Mouse (Mus musculus): Measurements from ENCODE around the gene Vmn1r95. TPM values are rescaled to one million over a fixed set of nuclear protein-coding genes. Genes with fewer than 3 reads are reported as not detected.
"Not testable (repeated sequence)": the region's sequence is repeated elsewhere in the genome, so short reads cannot be mapped to it uniquely, and the experiment has no call there.

The Vmn1r95 gene
- polyA plus RNA-seq (2015; fragmentation: Nextera tagmentation; extraction: Ambion mirVana): not detected in 2 replicates

DNA sequence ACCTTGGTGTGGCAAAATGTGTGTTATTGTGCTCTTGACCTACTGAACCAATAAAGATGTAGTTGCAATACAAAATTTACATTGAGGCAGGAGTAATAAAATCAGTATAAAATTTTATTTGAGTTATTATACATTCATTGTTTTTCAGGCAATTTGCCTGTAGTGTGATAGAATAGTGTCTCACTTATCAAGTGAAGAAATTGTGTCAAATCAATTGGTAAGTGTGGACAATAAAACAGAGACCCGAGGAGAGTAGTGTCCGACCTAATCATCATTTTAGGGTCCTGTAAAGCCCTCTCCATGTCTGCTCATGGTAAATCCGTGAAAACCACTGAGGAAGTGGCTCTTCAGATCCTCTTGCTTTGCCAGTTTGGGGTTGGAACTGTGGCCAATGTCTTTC is at the start of gene Vmn1r95:
TSS of gene Vmn1r95 (plus strand) at position 301 of the 400 bp plus-strand sequence.
- not testable (repeated sequence) for H3K27ac ChIP-seq (replicated peaks); H3K27me3 ChIP-seq; H3K36me3 ChIP-seq; H3K4me2 ChIP-seq (replicated peaks); H3K4me1 ChIP-seq; H3K4me3 ChIP-seq; ATAC-seq (replicated peaks); H3K9ac ChIP-seq (replicated peaks); H3K9me3 ChIP-seq
- no CpG with 5 or more reads among the region's 3 CpGs for WGBS

DNA sequence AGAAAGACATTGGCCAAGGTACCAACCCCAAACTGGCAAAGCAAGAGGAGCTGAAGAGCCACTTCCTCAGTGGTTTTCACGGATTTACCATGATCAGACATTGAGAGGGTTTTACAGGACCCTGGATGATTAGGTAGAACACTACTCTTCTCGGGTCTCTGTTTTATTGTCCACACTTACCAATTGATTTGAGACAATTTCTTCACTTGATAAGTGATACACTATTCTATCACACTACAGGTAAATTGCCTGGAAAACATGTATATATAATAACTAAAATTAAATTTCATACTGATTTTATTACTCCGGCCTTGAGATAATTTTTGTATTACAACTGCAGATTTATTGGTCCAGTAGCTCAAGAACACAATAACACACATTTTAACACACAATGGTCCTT is 25.2 kb upstream of the Vmn1r95 start, which contains the start of gene Vmn1r94:
TSS of gene Vmn1r94 (minus strand) at position 101 of the 400 bp plus-strand sequence.
- not testable (repeated sequence) for H3K27me3 ChIP-seq; H3K27ac ChIP-seq (replicated peaks); H3K4me1 ChIP-seq; H3K4me2 ChIP-seq (replicated peaks); H3K36me3 ChIP-seq; ATAC-seq (replicated peaks); H3K9ac ChIP-seq (replicated peaks); H3K4me3 ChIP-seq; H3K9me3 ChIP-seq
- WGBS: no CpG with 5 or more reads among the region's 3 CpGs

DNA sequence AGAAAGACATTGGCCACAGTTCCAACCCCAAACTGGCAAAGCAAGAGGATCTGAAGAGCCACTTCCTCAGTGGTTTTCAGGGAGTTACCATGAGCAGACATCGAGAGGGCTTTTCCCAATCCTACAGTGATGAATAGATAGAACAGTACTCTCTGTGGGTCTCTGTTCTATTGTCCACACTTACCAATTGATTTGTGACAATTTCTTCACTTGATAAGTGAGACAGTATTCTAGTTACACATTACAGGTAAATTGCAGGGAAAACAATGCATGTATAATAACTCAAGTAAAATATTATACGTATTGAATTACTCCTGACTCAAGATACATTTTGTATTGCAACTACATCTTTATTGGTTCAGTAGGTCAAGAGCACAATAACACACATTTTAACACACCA is 12.0 kb downstream of the Vmn1r95 start, which contains the start of gene Gm6164:
TSS of gene Gm6164 (minus strand) at position 101 of the 400 bp plus-strand sequence.
- H3K9ac ChIP-seq (replicated peaks); H3K27ac ChIP-seq (replicated peaks); H3K4me2 ChIP-seq (replicated peaks); H3K36me3 ChIP-seq; H3K9me3 ChIP-seq; H3K27me3 ChIP-seq; ATAC-seq (replicated peaks); H3K4me3 ChIP-seq; H3K4me1 ChIP-seq: not testable (repeated sequence)
- WGBS: no CpG with 5 or more reads among the region's 2 CpGs

DNA sequence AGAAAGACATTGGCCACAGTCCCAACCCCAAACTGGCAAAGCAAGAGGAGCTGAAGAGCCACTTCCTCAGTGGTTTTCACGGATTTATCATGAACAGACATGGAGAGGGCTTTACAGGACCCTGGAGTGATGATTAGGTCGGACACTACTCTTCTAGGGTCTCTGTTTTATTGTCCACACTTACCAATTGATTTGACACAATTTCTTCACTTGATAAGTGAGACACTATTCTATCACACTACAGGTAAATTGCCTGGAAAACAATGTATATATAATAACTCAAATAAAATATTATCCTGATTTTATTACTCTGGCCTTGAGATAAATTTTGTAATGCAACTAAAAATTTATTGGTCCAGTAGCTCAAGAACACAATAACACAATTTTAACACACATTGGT is 40.2 kb downstream of the Vmn1r95 start, which contains the start of gene Gm4498:
TSS of gene Gm4498 (minus strand) at position 101 of the 400 bp plus-strand sequence.
- H3K36me3 ChIP-seq; H3K9ac ChIP-seq (replicated peaks); H3K4me3 ChIP-seq; H3K9me3 ChIP-seq; H3K27ac ChIP-seq (replicated peaks); H3K4me2 ChIP-seq (replicated peaks); H3K27me3 ChIP-seq; H3K4me1 ChIP-seq; ATAC-seq (replicated peaks): not testable (repeated sequence)
- WGBS: no CpG with 5 or more reads among the region's 2 CpGs

Other genes with a start within 250 kb of the Vmn1r95 start
- not detected in 2 replicates for gene Igsf23, start 243.0 kb upstream of the Vmn1r95 start, polyA plus RNA-seq (2015; fragmentation: Nextera tagmentation; extraction: Ambion mirVana)
- not detected in 2 replicates for gene Ceacam20, start 228.3 kb upstream of the Vmn1r95 start, polyA plus RNA-seq (2015; fragmentation: Nextera tagmentation; extraction: Ambion mirVana)
- gene Nlrp9b, start 202.2 kb upstream of the Vmn1r95 start, polyA plus RNA-seq (2015; fragmentation: Nextera tagmentation; extraction: Ambion mirVana): not detected in 2 replicates
- gene Vmn1r91, start 94.0 kb upstream of the Vmn1r95 start, polyA plus RNA-seq (2015; fragmentation: Nextera tagmentation; extraction: Ambion mirVana): not detected in 2 replicates
- not detected in 2 replicates for gene Gm16442, start 71.1 kb upstream of the Vmn1r95 start, polyA plus RNA-seq (2015; fragmentation: Nextera tagmentation; extraction: Ambion mirVana)
- gene Vmn1r93, start 54.6 kb upstream of the Vmn1r95 start, polyA plus RNA-seq (2015; fragmentation: Nextera tagmentation; extraction: Ambion mirVana): not detected in 2 replicates
- not detected in 2 replicates for gene Vmn1r94, start 25.3 kb upstream of the Vmn1r95 start, polyA plus RNA-seq (2015; fragmentation: Nextera tagmentation; extraction: Ambion mirVana)
- not detected in 2 replicates for gene Gm6164, start 11.9 kb downstream of the Vmn1r95 start, polyA plus RNA-seq (2015; fragmentation: Nextera tagmentation; extraction: Ambion mirVana)
- gene Gm4498, start 40.1 kb downstream of the Vmn1r95 start, polyA plus RNA-seq (2015; fragmentation: Nextera tagmentation; extraction: Ambion mirVana): not detected in 2 replicates
- not detected in 2 replicates for gene Gm5890, start 69.1 kb downstream of the Vmn1r95 start, polyA plus RNA-seq (2015; fragmentation: Nextera tagmentation; extraction: Ambion mirVana)
- not detected in 2 replicates for gene Gm4133, start 140.4 kb downstream of the Vmn1r95 start, polyA plus RNA-seq (2015; fragmentation: Nextera tagmentation; extraction: Ambion mirVana)
- gene Gm5728, start 181.7 kb downstream of the Vmn1r95 start, polyA plus RNA-seq (2015; fragmentation: Nextera tagmentation; extraction: Ambion mirVana): not detected in 2 replicates
- not detected in 2 replicates for gene Vmn1r100, start 224.2 kb downstream of the Vmn1r95 start, polyA plus RNA-seq (2015; fragmentation: Nextera tagmentation; extraction: Ambion mirVana)
- not detected in 2 replicates for gene Vmn1r101, start 248.9 kb downstream of the Vmn1r95 start, polyA plus RNA-seq (2015; fragmentation: Nextera tagmentation; extraction: Ambion mirVana)

Data from forebrain, embryonic 15.5 days (tissue).